Mouse (Mus musculus) regulatory T cell (primary cell): ENCODE measurements around the gene Ldhal6b.

Experiments
- in situ Hi-C: fragments of 300-600 bp; cut with MboI, MseI; formaldehyde crosslinking; loops from one replicate; pipeline ENCODE4 v1.15.1; 2025; ENCODE audit warnings: high pct_unique_total_duplicates

Gene Ldhal6b

GRCm38 (mm10) chr17:5418545-5418944 is at the start of gene Ldhal6b:
Gene Ldhal6b (minus strand): TSS chr17:5418767.
- in situ Hi-C loops = no loop called here

GRCm38 (mm10) chr17:5467177-5467576 is 48.6 kb upstream of the Ldhal6b start:
- in situ Hi-C loops = no loop called here

- in situ Hi-C loops = no loop called here
These were observed 48.2 kb upstream of the Ldhal6b start for GRCm38 (mm10) chr17:5466736-5467135.

- in situ Hi-C loops = no loop called here
These were observed 45.3 kb upstream of the Ldhal6b start for GRCm38 (mm10) chr17:5463912-5464311.

- in situ Hi-C loops = loop anchor here (10.0 kb wide), 1 partner anchor 251 kb away; no protein-coding TSS in a partner anchor
These were observed 35.1 kb upstream of the Ldhal6b start for GRCm38 (mm10) chr17:5453657-5454056.

GRCm38 (mm10) chr17:5443751-5444150 is 25.2 kb upstream of the Ldhal6b start:
- in situ Hi-C loops = loop anchor here (5.0 to 10.0 kb wide), 3 partner anchors 51 to 444 kb away; partner anchors contain the start of gene Zdhhc14

- in situ Hi-C loops = loop anchor here (5.0 to 10.0 kb wide), 3 partner anchors 52 to 444 kb away; partner anchors contain the start of gene Zdhhc14
These were observed 24.7 kb upstream of the Ldhal6b start for GRCm38 (mm10) chr17:5443260-5443659.

- in situ Hi-C loops = loop anchor here (5.0 to 10.0 kb wide), 3 partner anchors 52 to 445 kb away; partner anchors contain the start of gene Zdhhc14
These were observed 23.8 kb upstream of the Ldhal6b start for GRCm38 (mm10) chr17:5442403-5442802.

GRCm38 (mm10) chr17:5440159-5440971 is 21.8 kb upstream of the Ldhal6b start, which contains the start of gene Tmem242:
Gene Tmem242 (minus strand): TSS chr17:5440259.
- in situ Hi-C loops = loop anchor here (5.0 to 10.0 kb wide), 3 partner anchors 54 to 447 kb away; partner anchors contain the start of gene Zdhhc14

GRCm38 (mm10) chr17:5439831-5440158 is 21.2 kb upstream of the Ldhal6b start:
- in situ Hi-C loops = loop anchor here (5.0 to 10.0 kb wide), 3 partner anchors 55 to 448 kb away; partner anchors contain the start of gene Zdhhc14

GRCm38 (mm10) chr17:5429772-5430133 is 11.2 kb upstream of the Ldhal6b start:
- in situ Hi-C loops = no loop called here

- in situ Hi-C loops = no loop called here
These were observed 10.7 kb upstream of the Ldhal6b start for GRCm38 (mm10) chr17:5429090-5429771.

- in situ Hi-C loops = no loop called here
These were observed 6.6 kb upstream of the Ldhal6b start for GRCm38 (mm10) chr17:5425204-5425603.

GRCm38 (mm10) chr17:5424156-5424555 is 5.6 kb upstream of the Ldhal6b start:
- in situ Hi-C loops = no loop called here

GRCm38 (mm10) chr17:5421835-5422234 is 3.3 kb upstream of the Ldhal6b start:
- in situ Hi-C loops = no loop called here

- in situ Hi-C loops = no loop called here
These were observed 1.4 kb upstream of the Ldhal6b start for GRCm38 (mm10) chr17:5419771-5420518.

- in situ Hi-C loops = no loop called here
These were observed 489 bp upstream of the Ldhal6b start for GRCm38 (mm10) chr17:5419056-5419455.

- in situ Hi-C loops = no loop called here
These were observed 2.0 kb downstream of the Ldhal6b start for GRCm38 (mm10) chr17:5416518-5416917.

- in situ Hi-C loops = no loop called here
These were observed 4.5 kb downstream of the Ldhal6b start for GRCm38 (mm10) chr17:5414041-5414440.

- in situ Hi-C loops = no loop called here
These were observed 5.2 kb downstream of the Ldhal6b start for GRCm38 (mm10) chr17:5413350-5413749.

GRCm38 (mm10) chr17:5412740-5413139 is 5.8 kb downstream of the Ldhal6b start:
- in situ Hi-C loops = no loop called here

GRCm38 (mm10) chr17:5412301-5412700 is 6.3 kb downstream of the Ldhal6b start:
- in situ Hi-C loops = no loop called here
